Mouse (Mus musculus) cerebellum, adult 2 months (tissue): ENCODE data around the gene Amy2a1.

Source experiments
- CTCF ChIP-seq: fragments of 200-500 bp; IDR thresholded peaks from 2 replicates; pipeline ENCODE4 v1.5.1; 2011; ENCODE audit warnings: low read depth, mild to moderate bottlenecking, control low read depth, low read length, moderate library complexity, borderline replicate concordance; ENCODE audit not compliant: insufficient read depth
- POLR2A ChIP-seq: fragments of 200-500 bp; IDR thresholded peaks from 2 replicates; pipeline ENCODE4 v1.6.1; 2011; ENCODE audit warnings: low read length, control low read depth, borderline replicate concordance; ENCODE audit not compliant: insufficient read depth

DNA sequence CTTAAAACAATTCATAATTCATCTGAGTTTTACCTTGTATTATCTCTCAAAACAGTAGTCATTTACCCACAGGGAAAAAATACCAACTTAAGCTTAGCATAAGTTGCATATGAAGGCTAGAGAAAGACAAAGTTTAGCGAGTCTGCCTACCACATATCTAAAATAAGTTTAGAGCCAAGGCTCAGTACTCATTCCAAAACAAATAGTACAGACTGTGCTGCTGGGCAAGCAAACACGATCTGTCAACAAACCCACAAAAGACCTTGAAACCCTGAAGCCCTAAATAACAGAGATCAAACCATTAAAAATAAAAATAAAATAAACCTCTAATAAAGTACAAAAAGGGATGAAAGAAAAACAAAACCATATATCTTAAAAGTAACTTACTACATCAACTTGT is 41.9 kb upstream of the Amy2a1 start:
- no peak for TF ChIP-seq CTCF
- TF ChIP-seq POLR2A = no peak
